Mouse (Mus musculus) spleen, adult 2 months (tissue): ENCODE results near the gene Lrrc72.

Source experiments
- CTCF ChIP-seq: fragments of 200-500 bp; IDR thresholded peaks from 2 replicates; pipeline ENCODE4 v1.5.1; 2011; ENCODE audit warnings: mild to moderate bottlenecking, inconsistent platforms; ENCODE audit not compliant: insufficient read depth, insufficient read length, insufficient replicate concordance; ENCODE audit errors: extremely low read depth
- POLR2A ChIP-seq: fragments of 200-500 bp; IDR thresholded peaks from 2 replicates; pipeline ENCODE4 v1.6.1; 2011; ENCODE audit warnings: low read depth, low read length, inconsistent platforms

DNA sequence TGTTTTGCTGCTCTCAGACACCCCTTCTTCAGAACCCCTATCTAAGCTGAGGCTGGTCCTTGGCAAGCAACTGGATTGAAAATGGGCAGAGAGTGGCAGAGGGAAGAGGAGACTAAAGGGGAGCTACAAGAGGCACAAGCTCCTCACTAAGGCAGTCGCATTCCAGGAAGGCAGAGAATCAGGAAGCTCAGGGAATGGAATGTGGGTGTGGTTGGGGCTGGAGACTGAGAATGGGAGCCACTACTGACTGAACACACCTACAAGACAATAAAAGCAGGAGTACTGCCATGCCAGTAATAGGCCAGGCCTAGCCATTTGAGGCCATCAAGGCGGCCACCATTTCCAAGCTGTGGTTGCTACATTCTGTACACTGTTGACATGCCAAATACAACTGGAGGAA lies 21.8 kb downstream of the Lrrc72 start:
- no peak for TF ChIP-seq POLR2A
- no peak for TF ChIP-seq CTCF
